Mouse (Mus musculus): ENCODE results near the gene Atpaf2. TPM values are rescaled to one million over a fixed set of nuclear protein-coding genes. Genes with fewer than 3 reads are reported as not detected.

Gene Atpaf2
- polyA plus RNA-seq, 1 experiment from 2014 or later = 46.4 TPM

GRCm38 (mm10) chr11:60396546-60396945 lies 21.7 kb downstream of the Atpaf2 start:
- H3K27ac ChIP-seq = no peak overlapping the region
- H3K9me3 ChIP-seq (replicated peaks) = no peaks in the 10 kb centered on the region
- ATAC-seq (replicated peaks; ENCODE audit: insufficient number of reproducible peaks, insufficient read depth, low FRiP score, low read depth) = no peak
- WGBS = 53% methylated on average over 6 of the region's 6 CpGs
- no peaks in the 10 kb centered on the region for H3K4me1 ChIP-seq (replicated peaks)
- no peak overlapping the region for H3K4me2 ChIP-seq
- H3K27me3 ChIP-seq = no peaks in the 10 kb centered on the region
- no peak overlapping the region for H3K9ac ChIP-seq
- H3K4me3 ChIP-seq = no peak overlapping the region
- peaks cover 12% of the 10 kb centered on the region for H3K36me3 ChIP-seq

- no peaks in the 10 kb centered on the region for H3K9me3 ChIP-seq (replicated peaks)
- H3K9ac ChIP-seq = no peak overlapping the region
- no peaks in the 10 kb centered on the region for H3K36me3 ChIP-seq
- no peak for ATAC-seq (replicated peaks; ENCODE audit: insufficient number of reproducible peaks, insufficient read depth, low FRiP score, low read depth)
- H3K4me3 ChIP-seq = no peak overlapping the region
- H3K27ac ChIP-seq = no peak overlapping the region
- no peak overlapping the region for H3K4me2 ChIP-seq
- H3K4me1 ChIP-seq (replicated peaks) = no peaks in the 10 kb centered on the region
- WGBS = 74% methylated on average over 6 of the region's 6 CpGs
- no peaks in the 10 kb centered on the region for H3K27me3 ChIP-seq
Measured at GRCm38 (mm10) chr11:60391346-60391745, 26.9 kb downstream of the Atpaf2 start.

- no peak for ATAC-seq (replicated peaks; ENCODE audit: insufficient number of reproducible peaks, insufficient read depth, low FRiP score, low read depth)
- H3K36me3 ChIP-seq = no peaks in the 10 kb centered on the region
- H3K27me3 ChIP-seq = peaks cover 4% of the 10 kb centered on the region; the same call in 1 of the 2 replicates
- H3K9me3 ChIP-seq (replicated peaks) = no peaks in the 10 kb centered on the region
- H3K4me2 ChIP-seq = no peak overlapping the region
- WGBS = 85% methylated on average over 2 of the region's 2 CpGs
- H3K4me3 ChIP-seq = no peak overlapping the region
- no peak overlapping the region for H3K27ac ChIP-seq
- no peak overlapping the region for H3K9ac ChIP-seq
- H3K4me1 ChIP-seq (replicated peaks) = peaks cover 6% of the 10 kb centered on the region
Measured at GRCm38 (mm10) chr11:60387944-60388343, 30.3 kb downstream of the Atpaf2 start.

- Histone ChIP-seq H3K4me1 (replicated peaks) (peaks cover 9% of the 10 kb centered on the region), H3K4me2 (no peak overlapping the region), H3K9ac (no peak overlapping the region), H3K36me3 (no peaks in the 10 kb centered on the region), H3K4me3 (no peak overlapping the region), H3K27me3 (peaks cover 4% of the 10 kb centered on the region; the same call in 1 of the 2 replicates), H3K27ac (no peak overlapping the region), H3K9me3 (replicated peaks) (no peaks in the 10 kb centered on the region)
- no peak for ATAC-seq (replicated peaks; ENCODE audit: insufficient number of reproducible peaks, insufficient read depth, low FRiP score, low read depth)
- 67% methylated on average over 5 of the region's 5 CpGs for WGBS
Measured at GRCm38 (mm10) chr11:60385946-60386345, 32.3 kb downstream of the Atpaf2 start.

- Histone ChIP-seq H3K27ac (no peak overlapping the region), H3K27me3 (peaks cover 4% of the 10 kb centered on the region; the same call in 1 of the 2 replicates), H3K36me3 (no peaks in the 10 kb centered on the region), H3K9ac (no peak overlapping the region), H3K4me1 (replicated peaks) (peaks cover 9% of the 10 kb centered on the region), H3K9me3 (replicated peaks) (no peaks in the 10 kb centered on the region), H3K4me3 (no peak overlapping the region), H3K4me2 (0 out of 2 replicates have a peak overlapping the region, but pooled peaks have one; percentile 7)
- 16% methylated on average over 16 of the region's 16 CpGs for WGBS
- ATAC-seq (replicated peaks; ENCODE audit: insufficient number of reproducible peaks, insufficient read depth, low FRiP score, low read depth) = no peak
Measured at GRCm38 (mm10) chr11:60384762-60385421, 33.4 kb downstream of the Atpaf2 start.

GRCm38 (mm10) chr11:60383518-60383917 lies 34.7 kb downstream of the Atpaf2 start:
- no peak overlapping the region for H3K4me2 ChIP-seq

GRCm38 (mm10) chr11:60374481-60374880 lies 43.8 kb downstream of the Atpaf2 start:
- no peaks in the 10 kb centered on the region for H3K36me3 ChIP-seq
- no peak for ATAC-seq (replicated peaks; ENCODE audit: insufficient number of reproducible peaks, insufficient read depth, low FRiP score, low read depth)
- no peaks in the 10 kb centered on the region for H3K9me3 ChIP-seq (replicated peaks)
- H3K27me3 ChIP-seq = no peaks in the 10 kb centered on the region
- no peak overlapping the region for H3K27ac ChIP-seq
- WGBS = 82% methylated on average over 6 of the region's 6 CpGs
- H3K4me2 ChIP-seq = no peak overlapping the region
- no peak overlapping the region for H3K9ac ChIP-seq
- no peaks in the 10 kb centered on the region for H3K4me1 ChIP-seq (replicated peaks)
- no peak overlapping the region for H3K4me3 ChIP-seq

More at GRCm38 (mm10) chr11:60383518-60383917, 34.7 kb downstream of the Atpaf2 start:
- WGBS = 83% methylated on average over 6 of the region's 6 CpGs
- Histone ChIP-seq H3K27me3 (peaks cover 4% of the 10 kb centered on the region; the same call in 1 of the 2 replicates), H3K4me3 (no peak overlapping the region), H3K36me3 (no peaks in the 10 kb centered on the region), H3K4me1 (replicated peaks) (peaks cover 9% of the 10 kb centered on the region), H3K9ac (no peak overlapping the region), H3K27ac (no peak overlapping the region), H3K9me3 (replicated peaks) (no peaks in the 10 kb centered on the region)
- ATAC-seq (replicated peaks; ENCODE audit: insufficient number of reproducible peaks, insufficient read depth, low FRiP score, low read depth) = no peak

GRCm38 (mm10) chr11:60370431-60370830 lies 47.8 kb downstream of the Atpaf2 start:
- H3K4me3 ChIP-seq = no peak overlapping the region
- no peak for ATAC-seq (replicated peaks; ENCODE audit: insufficient number of reproducible peaks, insufficient read depth, low FRiP score, low read depth)
- 79% methylated on average over 13 of the region's 13 CpGs for WGBS

GRCm38 (mm10) chr11:60369448-60369847 lies 48.8 kb downstream of the Atpaf2 start:
- H3K27me3 ChIP-seq = no peaks in the 10 kb centered on the region; the same call in 1 of the 2 replicates
- H3K27ac ChIP-seq = no peak overlapping the region
- H3K36me3 ChIP-seq = no peaks in the 10 kb centered on the region
- WGBS = 71% methylated on average over 4 of the region's 4 CpGs
- H3K9ac ChIP-seq = no peak overlapping the region
- peaks cover 11% of the 10 kb centered on the region for H3K4me1 ChIP-seq (replicated peaks)
- no peak overlapping the region for H3K4me2 ChIP-seq
- no peak for ATAC-seq (replicated peaks; ENCODE audit: insufficient number of reproducible peaks, insufficient read depth, low FRiP score, low read depth)
- no peaks in the 10 kb centered on the region for H3K9me3 ChIP-seq (replicated peaks)
- no peak overlapping the region for H3K4me3 ChIP-seq

More at GRCm38 (mm10) chr11:60370431-60370830, 47.8 kb downstream of the Atpaf2 start:
- Histone ChIP-seq H3K36me3 (no peaks in the 10 kb centered on the region), H3K9me3 (replicated peaks) (no peaks in the 10 kb centered on the region), H3K4me1 (replicated peaks) (peaks cover 11% of the 10 kb centered on the region), H3K9ac (no peak overlapping the region), H3K4me2 (no peak overlapping the region), H3K27ac (no peak overlapping the region), H3K27me3 (no peaks in the 10 kb centered on the region; the same call in 1 of the 2 replicates)

- Histone ChIP-seq H3K27ac (no peak overlapping the region), H3K9ac (no peak overlapping the region), H3K4me3 (no peak overlapping the region), H3K4me1 (replicated peaks) (peaks cover 11% of the 10 kb centered on the region), H3K36me3 (no peaks in the 10 kb centered on the region), H3K9me3 (replicated peaks) (no peaks in the 10 kb centered on the region), H3K27me3 (no peaks in the 10 kb centered on the region; the same call in 1 of the 2 replicates), H3K4me2 (no peak overlapping the region)
- no peak for ATAC-seq (replicated peaks; ENCODE audit: insufficient number of reproducible peaks, insufficient read depth, low FRiP score, low read depth)
- WGBS = 62% methylated on average over 4 of the region's 4 CpGs
Measured at GRCm38 (mm10) chr11:60368909-60369308, 49.3 kb downstream of the Atpaf2 start.

GRCm38 (mm10) chr11:60367256-60367655 lies 51.0 kb downstream of the Atpaf2 start:
- Histone ChIP-seq H3K4me1 (replicated peaks) (peaks cover 11% of the 10 kb centered on the region), H3K27me3 (no peaks in the 10 kb centered on the region; the same call in 1 of the 2 replicates), H3K27ac (no peak overlapping the region), H3K4me3 (no peak overlapping the region), H3K9ac (no peak overlapping the region), H3K9me3 (replicated peaks) (no peaks in the 10 kb centered on the region), H3K36me3 (no peaks in the 10 kb centered on the region), H3K4me2 (no peak overlapping the region)
- 57% methylated on average over 3 of the region's 3 CpGs for WGBS
- ATAC-seq (replicated peaks; ENCODE audit: insufficient number of reproducible peaks, insufficient read depth, low FRiP score, low read depth) = no peak
